Mouse (Mus musculus) urinary bladder, postnatal 0 days (tissue): ENCODE measurements around the gene Tmem95. TPM values are rescaled to one million over a fixed set of nuclear protein-coding genes. Genes with fewer than 3 reads are reported as not detected.

ENCODE experiments used
- microRNA-seq: library from miRNA; unstranded; fragments of <30 nt; microRNA quantifications from one replicate; pipeline ENCODE4, GENCODE M21; 2016
- polyA plus RNA-seq: library from polyadenylated mRNA; unstranded; fragments of >200 nt; fragmentation: Nextera tagmentation; extraction: Ambion mirVana; gene quantifications from 2 replicates; pipeline ENCODE4 v1.2.1, GENCODE M21; 2015

Tmem95 gene
- polyA plus RNA-seq = not detected in 2 replicates

GRCm38 (mm10) chr11:69877878-69878277 is at the start of gene Tmem95:
Gene Tmem95, minus strand, starts transcription at chr11:69878018.

GRCm38 (mm10) chr11:69921114-69922011 is 43.5 kb upstream of the Tmem95 start, which contains the start of gene Eif5a:
Gene Eif5a, minus strand, starts transcription at chr11:69921958.

GRCm38 (mm10) chr11:69913554-69914371 is 35.9 kb upstream of the Tmem95 start, which contains the start of gene Gps2:
Gene Gps2, plus strand, starts transcription at chr11:69913888.

GRCm38 (mm10) chr11:69900471-69901405 is 22.9 kb upstream of the Tmem95 start, which contains the start of the genes 2810408A11Rik and Neurl4:
Gene 2810408A11Rik, minus strand, starts transcription at chr11:69900987.
Gene Neurl4, plus strand, starts transcription at chr11:69901072.

GRCm38 (mm10) chr11:69895291-69895690 is 17.5 kb upstream of the Tmem95 start, which contains the start of gene Acap1:
Gene Acap1, minus strand, starts transcription at chr11:69895539.

GRCm38 (mm10) chr11:69880853-69881603 is 3.2 kb upstream of the Tmem95 start, which contains the start of gene Kctd11:
Gene Kctd11, minus strand, starts transcription at chr11:69881406.

GRCm38 (mm10) chr11:69858113-69858998 is 19.5 kb downstream of the Tmem95 start, which contains the start of gene Tnk1:
Gene Tnk1, minus strand, starts transcription at chr11:69858730.

GRCm38 (mm10) chr11:69846198-69846680 is 31.6 kb downstream of the Tmem95 start, which contains the start of gene Plscr3:
Gene Plscr3, plus strand, starts transcription at chr11:69846376.

GRCm38 (mm10) chr11:69837952-69838713 is 39.7 kb downstream of the Tmem95 start, which contains the start of gene Tmem256:
Gene Tmem256, plus strand, starts transcription at chr11:69838514.

GRCm38 (mm10) chr11:69837604-69837951 is 40.2 kb downstream of the Tmem95 start, which contains the start of gene Nlgn2:
Gene Nlgn2, minus strand, starts transcription at chr11:69837784.

Small RNAs within 50 kb of the gene (microRNA-seq; reads per million reads assigned to microRNA genes)
- gene Mir6924 = not detected

Other genes starting within 250 kb of the Tmem95 start
- gene Fxr2, start 245.0 kb downstream of the Tmem95 start, polyA plus RNA-seq = 12.5 and 13.6 TPM in 2 replicates
- gene Sox15, start 222.7 kb downstream of the Tmem95 start, polyA plus RNA-seq = 3.2 and 7.1 TPM in 2 replicates
- 33.5 and 41.2 TPM in 2 replicates for gene Mpdu1, start 215.4 kb downstream of the Tmem95 start, polyA plus RNA-seq
- gene Cd68, start 211.9 kb downstream of the Tmem95 start, polyA plus RNA-seq = 27.9 and 48.1 TPM in 2 replicates
- gene Eif4a1, start 205.6 kb downstream of the Tmem95 start, polyA plus RNA-seq = 378 and 433 TPM in 2 replicates
- gene Senp3, start 195.9 kb downstream of the Tmem95 start, polyA plus RNA-seq = 46.3 and 49.8 TPM in 2 replicates
- 0.47 and 0.62 TPM in 2 replicates for gene Tnfsf13, start 192.2 kb downstream of the Tmem95 start, polyA plus RNA-seq
- 17.2 and 17.8 TPM in 2 replicates for gene Tnfsf12, start 182.2 kb downstream of the Tmem95 start, polyA plus RNA-seq
- gene Tnfsfm13, start 181.9 kb downstream of the Tmem95 start, polyA plus RNA-seq = 4.7 and 5.4 TPM in 2 replicates
- 9.3 and 10.3 TPM in 2 replicates for gene Polr2a, start 119.4 kb downstream of the Tmem95 start, polyA plus RNA-seq
- gene Slc35g3, start 116.0 kb downstream of the Tmem95 start, polyA plus RNA-seq = not detected in 2 replicates
- 3.9 and 4.3 TPM in 2 replicates for gene Zbtb4, start 112.1 kb downstream of the Tmem95 start, polyA plus RNA-seq
- gene Chrnb1, start 82.1 kb downstream of the Tmem95 start, polyA plus RNA-seq = 5.9 and 6.9 TPM in 2 replicates
- 0.78 and 0.86 TPM in 2 replicates for gene Fgf11, start 76.2 kb downstream of the Tmem95 start, polyA plus RNA-seq
- 13.7 TPM in 2 replicates for gene Tmem102, start 72.4 kb downstream of the Tmem95 start, polyA plus RNA-seq
- not detected in 2 replicates for gene Gm39566, start 62.7 kb downstream of the Tmem95 start, polyA plus RNA-seq
- not detected in 2 replicates for gene Spem2, start 59.6 kb downstream of the Tmem95 start, polyA plus RNA-seq
- gene Spem1, start 55.8 kb downstream of the Tmem95 start, polyA plus RNA-seq = 0.25 TPM in 1 of 2 replicates, not detected in the other
- 3.0 and 3.5 TPM in 2 replicates for gene Nlgn2, start 40.2 kb downstream of the Tmem95 start, polyA plus RNA-seq
- gene Tmem256, start 39.5 kb downstream of the Tmem95 start, polyA plus RNA-seq = 421 and 430 TPM in 2 replicates
- gene Plscr3, start 31.6 kb downstream of the Tmem95 start, polyA plus RNA-seq = 94.6 and 111 TPM in 2 replicates
- 6.2 and 6.4 TPM in 2 replicates for gene Tnk1, start 19.3 kb downstream of the Tmem95 start, polyA plus RNA-seq
- 9.2 and 10.3 TPM in 2 replicates for gene Kctd11, start 3.4 kb upstream of the Tmem95 start, polyA plus RNA-seq
- gene Acap1, start 17.5 kb upstream of the Tmem95 start, polyA plus RNA-seq = 0.14 and 0.47 TPM in 2 replicates
- gene 2810408A11Rik, start 23.0 kb upstream of the Tmem95 start, polyA plus RNA-seq = 2.4 and 2.8 TPM in 2 replicates
- gene Neurl4, start 23.1 kb upstream of the Tmem95 start, polyA plus RNA-seq = 3.3 and 4.0 TPM in 2 replicates
- 40.4 and 40.8 TPM in 2 replicates for gene Gps2, start 35.9 kb upstream of the Tmem95 start, polyA plus RNA-seq
- 1,055 and 1,123 TPM in 2 replicates for gene Eif5a, start 43.9 kb upstream of the Tmem95 start, polyA plus RNA-seq
- gene Ybx2, start 57.8 kb upstream of the Tmem95 start, polyA plus RNA-seq = 0.54 and 1.3 TPM in 2 replicates
- gene Slc2a4, start 70.2 kb upstream of the Tmem95 start, polyA plus RNA-seq = 181 and 186 TPM in 2 replicates
- gene Cldn7, start 86.8 kb upstream of the Tmem95 start, polyA plus RNA-seq = 61.3 and 78.2 TPM in 2 replicates
- 17.5 and 18.5 TPM in 2 replicates for gene Ctdnep1, start 103.1 kb upstream of the Tmem95 start, polyA plus RNA-seq
- gene Elp5, start 104.5 kb upstream of the Tmem95 start, polyA plus RNA-seq = 83.8 and 90.4 TPM in 2 replicates
- 483 and 506 TPM in 2 replicates for gene Gabarap, start 113.1 kb upstream of the Tmem95 start, polyA plus RNA-seq
- gene Phf23, start 117.8 kb upstream of the Tmem95 start, polyA plus RNA-seq = 46.2 and 46.3 TPM in 2 replicates
- gene Dvl2, start 122.6 kb upstream of the Tmem95 start, polyA plus RNA-seq = 13.4 and 13.8 TPM in 2 replicates
- 89.2 and 94.2 TPM in 2 replicates for gene Acadvl, start 137.4 kb upstream of the Tmem95 start, polyA plus RNA-seq
- gene Dlg4, start 138.9 kb upstream of the Tmem95 start, polyA plus RNA-seq = 4.8 and 5.2 TPM in 2 replicates
- 0.23 and 0.55 TPM in 2 replicates for gene Asgr1, start 176.1 kb upstream of the Tmem95 start, polyA plus RNA-seq
- gene Asgr2, start 214.6 kb upstream of the Tmem95 start, polyA plus RNA-seq = not detected in 2 replicates